Mouse (Mus musculus): ENCODE data around the gene Oxsr1.
"Not testable (repeated sequence)": the region's sequence is repeated elsewhere in the genome, so short reads cannot be mapped to it uniquely, and the experiment has no call there.

- TF ChIP-seq POLR2A (IDR thresholded peaks at IDR 0.05; ENCODE audit: insufficient read length, low read depth); E2F4 (IDR thresholded peaks at IDR 0.05; ENCODE audit: insufficient read depth); CEBPB (IDR thresholded peaks at IDR 0.05; ENCODE audit: insufficient read depth, poor library complexity, severe bottlenecking); MYOG (IDR thresholded peaks at IDR 0.05; ENCODE audit: control insufficient read depth in 1 of 3, insufficient read depth in 1 of 3, insufficient read length in 2 of 3, low read depth in 2 of 3); USF1 (IDR thresholded peaks at IDR 0.05; ENCODE audit: low read depth); MAX (IDR thresholded peaks at IDR 0.05; ENCODE audit: low read depth); TCF12 (IDR thresholded peaks at IDR 0.05; ENCODE audit: insufficient read depth, poor library complexity, severe bottlenecking); POLR2AphosphoS2 (IDR thresholded peaks at IDR 0.05; ENCODE audit: insufficient read length, low read depth): not testable (repeated sequence)
Observed at GRCm38 (mm10) chr9:119370770-119371169, 48.5 kb upstream of the Oxsr1 start.

Data from myocyte (in vitro differentiated cells).